Mouse (Mus musculus): Measurements from ENCODE around the gene Ccpg1.

- TF ChIP-seq CTCF (IDR thresholded peaks at IDR 0.05; ENCODE audit: extremely low read depth, insufficient read depth, low read length): 0 out of 2 replicates have a peak, but pooled peaks have one; percentile 19
- TF ChIP-seq POLR2A (IDR thresholded peaks at IDR 0.05; ENCODE audit: extremely low read depth, insufficient read depth, low read length): no peak
Observed at GRCm38 (mm10) chr9:73012629-73013028, 27.4 kb downstream of the Ccpg1 start.
